In genomic region chr11:119547951-119548591, GRCm38 (mm10) we compare ENCODE assay signal across 8 mouse cellular contexts. TPM values are rescaled to one million over a fixed set of nuclear protein-coding genes. Genes with fewer than 3 reads are reported as not detected.
A peak's percentile ranks its signal among the peaks of the same experiment; 100 is the strongest.
DNase-seq lines count a peak whose midpoint lies in the region; ATAC-seq and TF ChIP-seq lines count a peak whose summit lies in the region.

No protein-coding gene starts in this region.

- no peaks in the 10 kb centered on the region for H3K36me3 ChIP-seq in forebrain, embryonic 12.5 days (replicated peaks)
- H3K36me3 ChIP-seq in liver, embryonic 12.5 days, result no peaks in the 10 kb centered on the region

- ATAC-seq in forebrain, embryonic 12.5 days (ENCODE audit: low FRiP score), result no peak; the same call in 1 of the 2 replicates
- ATAC-seq in liver, embryonic 12.5 days, result no peak

- no peak for TF ChIP-seq CTCF in layer of hippocampus, adult 2 months (conservative IDR thresholded peaks at IDR 0.05)

- H3K4me3 ChIP-seq in layer of hippocampus, adult 2 months, result peak overlapping the region; percentile 93
- H3K4me3 ChIP-seq in forebrain, embryonic 12.5 days (replicated peaks), result peak overlapping the region; percentile 62
- H3K4me3 ChIP-seq in liver, embryonic 12.5 days, result peak overlapping the region; percentile 49

- H3K9me3 ChIP-seq in forebrain, embryonic 12.5 days, result no peaks in the 10 kb centered on the region
- H3K9me3 ChIP-seq in liver, embryonic 12.5 days (replicated peaks), result no peaks in the 10 kb centered on the region

- H3K27me3 ChIP-seq in forebrain, embryonic 12.5 days, result peaks cover 98% of the 10 kb centered on the region
- H3K27me3 ChIP-seq in liver, embryonic 12.5 days (replicated peaks), result peaks cover 100% of the 10 kb centered on the region

- under 1% methylated on average over 37 of the region's 39 CpGs for WGBS in forebrain, embryonic 12.5 days
- WGBS in liver, embryonic 12.5 days (ENCODE audit: insufficient replicate concordance), result 3% methylated on average over 39 of the region's 39 CpGs

- peak overlapping the region; percentile 99 for H3K4me2 ChIP-seq in forebrain, embryonic 12.5 days
- H3K4me2 ChIP-seq in liver, embryonic 12.5 days, result peak overlapping the region; percentile 71

- peak overlapping the region; percentile 81 for H3K9ac ChIP-seq in forebrain, embryonic 12.5 days
- H3K9ac ChIP-seq in liver, embryonic 12.5 days, result no peak overlapping the region

- peak in 1 of 2 experiments; percentile 12 for DNase-seq in layer of hippocampus, adult 2 months (ENCODE audit: low spot score in 2 of 2)
- no peak for DNase-seq in layer of hippocampus, adult 9-10 months (ENCODE audit: low spot score)
- DNase-seq in cerebellum, adult 18-20 months, result peak; percentile 65 to 68
- no peak for DNase-seq in B cell, adult 2 months
- no peak for DNase-seq in right cerebral cortex, adult 18-20 months
- no peak for DNase-seq in gastrocnemius, postnatal 4 days (ENCODE audit: low spot score in 2 of 2)

- H3K4me1 ChIP-seq in forebrain, embryonic 12.5 days, result peaks cover 87% of the 10 kb centered on the region
- H3K4me1 ChIP-seq in liver, embryonic 12.5 days, result peaks cover 36% of the 10 kb centered on the region

- H3K27ac ChIP-seq in layer of hippocampus, adult 2 months, result peak overlapping the region; percentile 92
- peak overlapping the region; percentile 31; the same call in 1 of the 2 replicates for H3K27ac ChIP-seq in forebrain, embryonic 12.5 days
- H3K27ac ChIP-seq in liver, embryonic 12.5 days, result no peak overlapping the region

RNA-seq across cellular contexts. Expression of gene Nptx1, which starts 0.5 kb away (rescaled TPM):
- 100 to 1,000 TPM; 475 to 499 TPM for total RNA-seq in layer of hippocampus, adult 2 months (2021)
- polyA plus RNA-seq in forebrain, embryonic 12.5 days (2016; fragmentation: Nextera tagmentation; extraction: Ambion mirVana), result 4.0 and 4.8 TPM in 2 replicates
- polyA plus RNA-seq in liver, embryonic 12.5 days (2016; fragmentation: Nextera tagmentation; extraction: Ambion mirVana), result 0.04 and 0.06 TPM in 2 replicates
- total RNA-seq in gastrocnemius, postnatal 4 days (2021), result under 1 TPM; 0.67 to 0.88 TPM

RNA-seq across cellular contexts. Expression of gene Rptor, which starts 54.6 kb away (rescaled TPM):
- 10 to 100 TPM; 62.3 to 66.1 TPM for total RNA-seq in layer of hippocampus, adult 2 months (2021)
- 15.8 and 16.1 TPM in 2 replicates for polyA plus RNA-seq in forebrain, embryonic 12.5 days (2016; fragmentation: Nextera tagmentation; extraction: Ambion mirVana)
- 11.3 and 12.5 TPM in 2 replicates for polyA plus RNA-seq in liver, embryonic 12.5 days (2016; fragmentation: Nextera tagmentation; extraction: Ambion mirVana)
- 10 to 100 TPM; 42.8 to 47.5 TPM for total RNA-seq in gastrocnemius, postnatal 4 days (2021)

RNA-seq across cellular contexts. Expression of gene Endov, which starts 56.9 kb away (rescaled TPM):
- 10 to 100 TPM; 35.8 to 35.9 TPM for total RNA-seq in layer of hippocampus, adult 2 months (2021)
- polyA plus RNA-seq in forebrain, embryonic 12.5 days (2016; fragmentation: Nextera tagmentation; extraction: Ambion mirVana), result 23.1 and 23.5 TPM in 2 replicates
- 7.9 and 10.5 TPM in 2 replicates for polyA plus RNA-seq in liver, embryonic 12.5 days (2016; fragmentation: Nextera tagmentation; extraction: Ambion mirVana)
- total RNA-seq in gastrocnemius, postnatal 4 days (2021), result 10 to 100 TPM; 19.3 to 22.1 TPM

Comparison
In these comparisons a context has a peak if more than half of its experiments do, and no peak if none do; other contexts are left out.
1. DNase-seq: peak in cerebellum, adult 18-20 months (2 of 2); none in layer of hippocampus, adult 9-10 months (single experiment), B cell, adult 2 months (0 of 2), right cerebral cortex, adult 18-20 months (single experiment) and gastrocnemius, postnatal 4 days (0 of 2).
2. RNA of gene Nptx1, which starts 0.5 kb away (total RNA-seq): 475 to 499 TPM in layer of hippocampus, adult 2 months; 0.67 to 0.88 TPM in gastrocnemius, postnatal 4 days; every median in the first group is over 100 times any median in the second.
3. Peak in every context shown above with its lines, with median percentiles within 50 percentile points of each other: H3K4me3 ChIP-seq.